ENCODE assay signal across 27 mouse cellular contexts in the genomic region with DNA sequence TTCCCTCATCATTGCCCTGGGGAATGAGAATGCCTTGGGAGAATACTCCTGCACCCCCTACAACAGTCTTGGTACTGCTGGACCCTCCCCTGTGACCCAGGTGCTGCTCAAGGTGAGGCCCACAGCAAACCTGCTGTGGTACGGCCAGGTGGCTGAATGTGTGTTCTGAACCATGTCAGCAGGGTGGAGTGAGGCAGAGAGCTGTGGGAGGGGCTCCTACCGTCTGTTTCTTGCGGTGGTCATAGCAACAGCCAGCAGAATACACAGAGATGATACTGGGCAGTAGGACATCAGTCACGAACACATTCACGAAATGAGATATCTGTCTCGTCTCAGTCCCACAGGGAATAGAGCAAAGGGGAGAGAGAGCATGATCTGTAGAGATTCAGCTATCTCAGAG. TPM values are rescaled to one million over a fixed set of nuclear protein-coding genes. Genes with fewer than 3 reads are reported as not detected.
DNase-seq lines count a peak whose midpoint lies in the region; ATAC-seq and TF ChIP-seq lines count a peak whose summit lies in the region.
"Had no signal": no experiment of that assay in that cellular context is flagged by ENCODE, and none has a peak within 500 bp of the region (broad histone marks: within the 10 kb centered on the region; RNA-seq: fewer than 3 reads in every experiment).

No protein-coding gene starts in this region.

- TF ChIP-seq EP300 in stomach, postnatal 0 days (optimal IDR thresholded peaks at IDR 0.05): no peak

- H3K4me1 ChIP-seq in stomach, postnatal 0 days (replicated peaks; ENCODE audit: control insufficient read depth, insufficient read depth): no peaks in the 10 kb centered on the region

- no peak for TF ChIP-seq CTCF in stomach, postnatal 0 days (IDR thresholded peaks at IDR 0.05; ENCODE audit: low read depth)

- peak; percentile 52 for DNase-seq in A20 (ENCODE audit: low read depth, low spot score)
- DNase-seq in B cell, adult 2 months: peak; percentile 69 to 75
- DNase-seq in stomach, postnatal 0 days (ENCODE audit: low spot score): no peak
- DNase-seq in layer of hippocampus, postnatal 14 days (ENCODE audit: low spot score in 2 of 2): no peak
- DNase-seq: adrenal gland, adult 8-10 months; adrenal gland, postnatal 14 days; adrenal gland, postnatal 36 days; cerebellum, adult 11-12 months; cerebellum, adult 2 months; cerebellum, adult 9-10 months; cerebellum, postnatal 10 days; cerebellum, postnatal 25 days; embryo, embryonic 11 days had no signal

- H3K4me3 ChIP-seq in stomach, postnatal 0 days (ENCODE audit: low read depth, low read length): no peak overlapping the region
- H3K4me3 ChIP-seq: embryonic facial prominence, embryonic 13.5 days; embryonic facial prominence, embryonic 15.5 days; erythroblast, embryonic 14.5 days; forebrain, embryonic 10.5 days; forebrain, embryonic 12.5 days had no signal

- no peaks in the 10 kb centered on the region for H3K9me3 ChIP-seq in stomach, postnatal 0 days (ENCODE audit: control insufficient read depth, low read length)
- H3K9me3 ChIP-seq: embryonic facial prominence, embryonic 13.5 days; embryonic facial prominence, embryonic 15.5 days; forebrain, embryonic 10.5 days; forebrain, embryonic 12.5 days had no signal

- H3K4me2 ChIP-seq in stomach, postnatal 0 days (replicated peaks; ENCODE audit: low read depth): no peak overlapping the region
- H3K4me2 ChIP-seq: embryonic facial prominence, embryonic 13.5 days; embryonic facial prominence, embryonic 15.5 days; forebrain, embryonic 12.5 days had no signal

- ATAC-seq in neutrophil, adult 5-6 weeks (ENCODE audit: extremely low read depth, insufficient number of reproducible peaks, low FRiP score, poor library complexity, severe bottlenecking): peak; percentile 62
- peak; percentile 19; the same call in 1 of the 2 replicates for ATAC-seq in stomach, postnatal 0 days (ENCODE audit: low FRiP score, low TSS enrichment)
- no peak for ATAC-seq in frontal cortex, adult (ENCODE audit: low TSS enrichment)
- ATAC-seq in monocyte, adult 5-6 weeks (replicated peaks; ENCODE audit: insufficient number of reproducible peaks, low FRiP score, low TSS enrichment, poor library complexity, severe bottlenecking): no peak
- ATAC-seq: activated CD4-positive, CD25-positive, alpha-beta regulatory T cell, adult 4 months; forebrain, embryonic 14.5 days; forebrain, embryonic 16.5 days had no signal

- H3K27me3 ChIP-seq in stomach, postnatal 0 days (ENCODE audit: control insufficient read depth, insufficient read depth, low read length): no peaks in the 10 kb centered on the region
- H3K27me3 ChIP-seq: embryonic facial prominence, embryonic 13.5 days; embryonic facial prominence, embryonic 15.5 days; Patski had no signal

- H3K36me3 ChIP-seq in stomach, postnatal 0 days (ENCODE audit: control insufficient read depth, insufficient read depth, low read length): no peaks in the 10 kb centered on the region

- H3K9ac ChIP-seq in stomach, postnatal 0 days (ENCODE audit: low read length): no peak overlapping the region
- H3K9ac ChIP-seq: embryonic facial prominence, embryonic 13.5 days; embryonic facial prominence, embryonic 15.5 days; forebrain, embryonic 12.5 days had no signal

- H3K27ac ChIP-seq in stomach, postnatal 0 days (replicated peaks): no peak overlapping the region
- H3K27ac ChIP-seq: embryonic facial prominence, embryonic 13.5 days; embryonic facial prominence, embryonic 15.5 days; forebrain, embryonic 10.5 days; forebrain, embryonic 12.5 days had no signal

- 64% methylated on average over 6 of the region's 6 CpGs for WGBS in stomach, postnatal 0 days

RNA-seq across cellular contexts. Expression of a gene that starts 6.3 kb away (rescaled TPM):
- 181 and 198 TPM in 2 replicates for total RNA-seq in neutrophil, adult 5-6 weeks (2017)
- polyA plus RNA-seq in stomach, postnatal 0 days (2015; fragmentation: Nextera tagmentation; extraction: Ambion mirVana): 564 and 594 TPM in 2 replicates
- total RNA-seq in monocyte, adult 5-6 weeks (2017): 185 to 298 TPM (median 202 TPM) in 3 replicates
- total RNA-seq in layer of hippocampus, postnatal 14 days (2021): 10 to 100 TPM; 14.1 to 15.6 TPM

RNA-seq across cellular contexts. Expression of a gene that starts 11.9 kb away (rescaled TPM):
- total RNA-seq in neutrophil, adult 5-6 weeks (2017): 3.2 and 4.3 TPM in 2 replicates
- 16.7 and 19.9 TPM in 2 replicates for polyA plus RNA-seq in stomach, postnatal 0 days (2015; fragmentation: Nextera tagmentation; extraction: Ambion mirVana)
- total RNA-seq in monocyte, adult 5-6 weeks (2017): 1.1 to 6.0 TPM (median 1.2 TPM) in 3 replicates
- total RNA-seq in layer of hippocampus, postnatal 14 days (2021): 1 to 10 TPM; 7.2 to 8.9 TPM
- polyA plus RNA-seq: activated CD4-positive, CD25-positive, alpha-beta regulatory T cell, adult 4 months; erythroblast, embryonic 14.5 days had no signal

RNA-seq across cellular contexts. Expression of a gene that starts 18.4 kb away (rescaled TPM):
- total RNA-seq in neutrophil, adult 5-6 weeks (2017): 2.9 and 4.1 TPM in 2 replicates
- 1.8 TPM in 2 replicates for polyA plus RNA-seq in stomach, postnatal 0 days (2015; fragmentation: Nextera tagmentation; extraction: Ambion mirVana)
- 17.0 to 25.6 TPM (median 21.4 TPM) in 3 replicates for total RNA-seq in monocyte, adult 5-6 weeks (2017)
- total RNA-seq in layer of hippocampus, postnatal 14 days (2021): not detected
- total RNA-seq: MEL had no signal
- polyA plus RNA-seq: embryonic facial prominence, embryonic 13.5 days; erythroblast, embryonic 14.5 days; forebrain, embryonic 10.5 days; forebrain, embryonic 12.5 days; forebrain, embryonic 16.5 days had no signal

RNA-seq across cellular contexts. Expression of a gene that starts 27.1 kb away (rescaled TPM):
- 3.9 and 4.4 TPM in 2 replicates for total RNA-seq in neutrophil, adult 5-6 weeks (2017)
- polyA plus RNA-seq in stomach, postnatal 0 days (2015; fragmentation: Nextera tagmentation; extraction: Ambion mirVana): 4.6 and 5.4 TPM in 2 replicates
- 7.5 TPM in 1 of 3 replicates, not detected in the others for total RNA-seq in monocyte, adult 5-6 weeks (2017)
- total RNA-seq in layer of hippocampus, postnatal 14 days (2021): 1 to 10 TPM; 2.7 to 4.4 TPM
- total RNA-seq: MEL had no signal
- polyA plus RNA-seq: C2C12 had no signal

Comparison
In these comparisons a context has a peak if more than half of its experiments do, and no peak if none do; other contexts are left out.
1. DNase-seq: peak in A20 (single experiment) and B cell, adult 2 months (2 of 2); none in stomach, postnatal 0 days (single experiment) and layer of hippocampus, postnatal 14 days (0 of 2).
2. ATAC-seq: peak in neutrophil, adult 5-6 weeks (single experiment) and stomach, postnatal 0 days (single experiment); none in frontal cortex, adult (single experiment) and monocyte, adult 5-6 weeks (single experiment).
3. RNA of a gene that starts 6.3 kb away (total RNA-seq): 185 to 298 TPM in monocyte, adult 5-6 weeks and 181 to 198 TPM in neutrophil, adult 5-6 weeks; 14.1 to 15.6 TPM in layer of hippocampus, postnatal 14 days; every median in the first group is over 10 times any median in the second.